Mouse (Mus musculus) MEL (cell line): Measurements from ENCODE around the gene Timm22.

ENCODE experiments used
- BHLHE40 ChIP-seq: IDR thresholded peaks from 2 replicates; pipeline ENCODE4 v1.6.1; 2012; ENCODE audit warnings: low read depth, mild to moderate bottlenecking, inconsistent platforms, low read length, improper control_type of control experiment, borderline replicate concordance
- CTCF ChIP-seq, 3 experiments: IDR thresholded peaks in 2 of 3; conservative IDR thresholded peaks in 1 of 3; 2 replicates each; pipeline ENCODE4 v1.5.1; 2011 to 2012; ENCODE audit warnings: low read length in 3 of 3, low read depth in 2 of 3, mild to moderate bottlenecking in 2 of 3, improper control_type of control experiment in 1 of 3, inconsistent platforms in 1 of 3, mixed read lengths in 1 of 3, moderate library complexity in 1 of 3; ENCODE audit not compliant: control insufficient read depth in 1 of 3, insufficient read depth in 1 of 3, poor library complexity in 1 of 3, severe bottlenecking in 1 of 3
- KAT2A ChIP-seq: conservative IDR thresholded peaks from 2 replicates; pipeline ENCODE4 v1.6.1; 2012; ENCODE audit warnings: low read depth, low read length, improper control_type of control experiment, inconsistent platforms
- MAFK ChIP-seq: IDR thresholded peaks from 2 replicates; pipeline ENCODE4 v1.6.1; 2011; ENCODE audit warnings: low read depth, mild to moderate bottlenecking, low read length, improper control_type of control experiment, borderline replicate concordance
- POLR2A ChIP-seq, 2 experiments: IDR thresholded peaks; 2 replicates each; pipeline ENCODE4 v1.6.1; 2011 to 2012; ENCODE audit warnings: low read length in 2 of 2, mild to moderate bottlenecking in 2 of 2, control low read depth in 1 of 2, improper control_type of control experiment in 1 of 2, low read depth in 1 of 2, moderate library complexity in 1 of 2; ENCODE audit not compliant: control insufficient read depth in 1 of 2, insufficient read depth in 1 of 2, poor library complexity in 1 of 2
- POLR2AphosphoS5 ChIP-seq: IDR thresholded peaks from 2 replicates; pipeline ENCODE4 v1.6.1; 2012; ENCODE audit warnings: low read depth, borderline replicate concordance, mild to moderate bottlenecking, inconsistent platforms, low read length, moderate library complexity, mixed read lengths
- RAD21 ChIP-seq: IDR thresholded peaks from 2 replicates; pipeline ENCODE4 v1.6.1; 2011; ENCODE audit warnings: mild to moderate bottlenecking, low read depth, low read length, improper control_type of control experiment
- SIN3A ChIP-seq: IDR thresholded peaks from 2 replicates; pipeline ENCODE4 v1.6.1; 2012; ENCODE audit warnings: low read length, improper control_type of control experiment, inconsistent platforms
- USF1 ChIP-seq: IDR thresholded peaks from 2 replicates; pipeline ENCODE4 v1.6.1; 2014; ENCODE audit warnings: low read depth, mild to moderate bottlenecking, inconsistent platforms, low read length, improper control_type of control experiment, moderate library complexity
- ZMIZ1 ChIP-seq: IDR thresholded peaks from 2 replicates; pipeline ENCODE4 v1.6.1; 2012; ENCODE audit warnings: low read depth, mild to moderate bottlenecking, inconsistent platforms, low read length, improper control_type of control experiment, moderate library complexity
- ZNF384 ChIP-seq: IDR thresholded peaks from 2 replicates; pipeline ENCODE4 v1.6.1; 2012; ENCODE audit warnings: low read depth, mild to moderate bottlenecking, inconsistent platforms, low read length, improper control_type of control experiment

GRCm38 (mm10) chr11:76429556-76429955 is 22.8 kb downstream of the Timm22 start:
- no peak for TF ChIP-seq POLR2AphosphoS5
- TF ChIP-seq MAFK = no peak
- no peak for TF ChIP-seq POLR2A (IDR thresholded peaks at IDR 0.05; ENCODE audit: control insufficient read depth in 1 of 2, insufficient read depth in 1 of 2, low read depth in 1 of 2, low read length in 2 of 2, poor library complexity in 1 of 2)
- no peak for TF ChIP-seq ZMIZ1
- TF ChIP-seq USF1 = no peak
- no peak for TF ChIP-seq CTCF (IDR thresholded peaks at IDR 0.05 in 2 of 3, conservative IDR thresholded peaks at IDR 0.05 in 1 of 3; ENCODE audit: control insufficient read depth in 1 of 3, insufficient read depth in 1 of 3, low read depth in 2 of 3, low read length in 3 of 3, poor library complexity in 1 of 3, severe bottlenecking in 1 of 3)
- no peak for TF ChIP-seq SIN3A
- TF ChIP-seq RAD21 = no peak
- TF ChIP-seq KAT2A = no peak
- no peak for TF ChIP-seq ZNF384
- TF ChIP-seq BHLHE40 = no peak
